Mouse (Mus musculus) embryonic fibroblast, embryonic 13.5 days (primary cell): ENCODE results near the gene 1110059E24Rik.

ENCODE experiments used
- CTCF ChIP-seq: IDR thresholded peaks from 2 replicates; pipeline ENCODE4 v1.5.1; 2011; ENCODE audit warnings: mild to moderate bottlenecking, control low read depth, low read length, moderate library complexity, borderline replicate concordance; ENCODE audit not compliant: insufficient read depth
- POLR2A ChIP-seq: IDR thresholded peaks from 2 replicates; pipeline ENCODE4 v1.6.1; 2011; ENCODE audit warnings: low read depth, mild to moderate bottlenecking, control low read depth, low read length, moderate library complexity

DNA sequence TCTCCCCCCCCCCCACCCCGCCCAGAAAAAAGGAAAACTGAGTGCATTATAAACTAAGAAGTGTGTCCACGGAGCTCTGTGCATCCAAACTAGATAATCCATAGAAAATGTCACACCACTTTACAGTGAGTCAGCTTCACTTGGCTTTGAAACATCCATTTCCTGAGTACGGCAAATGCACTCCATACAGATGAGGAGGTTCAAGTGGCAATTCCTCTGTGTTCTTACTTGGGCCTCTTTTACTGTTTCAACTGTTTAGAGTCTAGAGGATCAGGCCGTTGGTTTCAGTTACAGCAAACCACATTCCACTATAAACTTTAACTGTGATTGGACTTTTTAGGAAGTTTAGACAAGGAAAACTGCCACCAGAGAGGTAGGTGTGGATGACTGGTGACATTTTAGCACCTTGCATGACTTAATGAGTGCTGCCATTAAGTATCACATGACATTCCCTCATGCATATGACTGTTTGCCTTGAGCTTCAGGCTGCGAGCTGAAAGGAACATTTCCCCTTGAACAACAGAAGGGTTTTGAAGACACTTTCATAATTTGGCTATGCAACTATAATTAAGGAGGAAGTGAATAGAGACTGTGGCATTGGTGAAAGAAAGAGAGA lies 100.7 kb downstream of the 1110059E24Rik start:
- no peak for TF ChIP-seq CTCF
- no peak for TF ChIP-seq POLR2A
